Mouse (Mus musculus) spleen, postnatal 14 days (tissue): Measurements from ENCODE around the gene Fam129b.

ENCODE experiments used
- DNase-seq, 2 experiments: peaks; one replicate each; pipeline ENCODE4 v3.0.0; 2021 to 2022; ENCODE audit warnings: low spot score in 2 of 2

The Fam129b gene

GRCm38 (mm10) chr2:32859622-32860012, 16.3 kb upstream of the Fam129b start:
- no peak for DNase-seq

GRCm38 (mm10) chr2:32860799-32861198, 15.1 kb upstream of the Fam129b start:
- DNase-seq = no peak

- DNase-seq = no peak
Observed at GRCm38 (mm10) chr2:32863317-32863716, 12.6 kb upstream of the Fam129b start.

GRCm38 (mm10) chr2:32864755-32865154, 11.2 kb upstream of the Fam129b start:
- no peak for DNase-seq

- no peak for DNase-seq
Observed at GRCm38 (mm10) chr2:32867354-32867753, 8.6 kb upstream of the Fam129b start.

GRCm38 (mm10) chr2:32869721-32870274, 6.1 kb upstream of the Fam129b start:
- no peak for DNase-seq

GRCm38 (mm10) chr2:32870275-32871100, 5.4 kb upstream of the Fam129b start:
- no peak for DNase-seq

- no peak for DNase-seq
Observed at GRCm38 (mm10) chr2:32874070-32874469, 1.8 kb upstream of the Fam129b start.

GRCm38 (mm10) chr2:32874951-32875674, 801 bp upstream of the Fam129b start:
- no peak for DNase-seq

GRCm38 (mm10) chr2:32876490-32877302, 782 bp downstream of the Fam129b start:
- DNase-seq = no peak

- no peak for DNase-seq
Observed at GRCm38 (mm10) chr2:32877303-32877702, 1.4 kb downstream of the Fam129b start.

GRCm38 (mm10) chr2:32877761-32878393, 2.0 kb downstream of the Fam129b start:
- DNase-seq = no peak

- no peak for DNase-seq
Observed at GRCm38 (mm10) chr2:32878396-32878795, 2.5 kb downstream of the Fam129b start.

GRCm38 (mm10) chr2:32879593-32879992, 3.7 kb downstream of the Fam129b start:
- DNase-seq = no peak

- DNase-seq = no peak
Observed at GRCm38 (mm10) chr2:32881054-32881453, 5.1 kb downstream of the Fam129b start.

- peak in 1 of 2 experiments; percentile 36 for DNase-seq
Observed at GRCm38 (mm10) chr2:32881723-32882122, 5.8 kb downstream of the Fam129b start.

- DNase-seq = no peak
Observed at GRCm38 (mm10) chr2:32882283-32883043, 6.5 kb downstream of the Fam129b start.

- DNase-seq = no peak
Observed at GRCm38 (mm10) chr2:32884745-32885144, 8.8 kb downstream of the Fam129b start.

- DNase-seq = no peak
Observed at GRCm38 (mm10) chr2:32888029-32888428, 12.1 kb downstream of the Fam129b start.

- no peak for DNase-seq
Observed at GRCm38 (mm10) chr2:32888551-32888950, 12.6 kb downstream of the Fam129b start.

- no peak for DNase-seq
Observed at GRCm38 (mm10) chr2:32890280-32890679, 14.4 kb downstream of the Fam129b start.
